Mouse (Mus musculus): ENCODE results near the gene Plppr5. TPM values are rescaled to one million over a fixed set of nuclear protein-coding genes. Genes with fewer than 3 reads are reported as not detected.

Gene Plppr5
- total and polyA plus RNA-seq, 3 experiments: not detected

DNA sequence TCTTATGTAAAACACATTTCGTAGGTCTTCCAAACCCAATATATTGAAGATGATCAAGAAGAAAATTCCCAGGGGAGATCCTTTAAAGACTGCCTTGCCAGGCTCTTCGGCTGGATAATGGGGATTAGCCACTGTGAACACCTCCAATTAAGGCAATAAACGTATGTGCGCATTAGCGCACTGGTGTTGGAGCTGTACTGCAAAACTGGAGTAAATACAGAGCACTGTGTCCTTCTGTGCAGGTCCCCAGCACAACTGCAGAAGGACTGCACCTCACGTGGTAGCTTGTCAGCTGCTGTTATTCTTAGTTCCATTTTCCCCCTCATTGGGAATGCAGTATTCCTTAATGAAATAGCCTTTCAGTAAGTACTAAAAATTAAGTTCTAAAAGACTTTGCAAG is 110.0 kb downstream of the Plppr5 start:
- no peak for TF ChIP-seq CTCF (IDR thresholded peaks at IDR 0.05 in 2 of 3, conservative IDR thresholded peaks at IDR 0.05 in 1 of 3; ENCODE audit: control insufficient read depth in 1 of 3, insufficient read depth in 1 of 3, low read depth in 2 of 3, low read length in 3 of 3, poor library complexity in 1 of 3, severe bottlenecking in 1 of 3)
- no peak for TF ChIP-seq MYB (IDR thresholded peaks at IDR 0.05; ENCODE audit: low read depth, low read length)
- no peak for TF ChIP-seq MAZ (IDR thresholded peaks at IDR 0.05; ENCODE audit: low read depth, low read length)
- no peak for TF ChIP-seq UBTF (IDR thresholded peaks at IDR 0.05; ENCODE audit: borderline replicate concordance, insufficient read depth, low read depth, low read length)
- no peak for TF ChIP-seq TBP (IDR thresholded peaks at IDR 0.05; ENCODE audit: low read depth, low read length)
- no peak for TF ChIP-seq NELFE (IDR thresholded peaks at IDR 0.05; ENCODE audit: low read depth, low read length)
- no peak for TF ChIP-seq GATA1 (IDR thresholded peaks at IDR 0.05; ENCODE audit: low read depth, low read length)
- TF ChIP-seq KAT2A (conservative IDR thresholded peaks at IDR 0.05; ENCODE audit: low read depth, low read length): no peak
- TF ChIP-seq BHLHE40 (IDR thresholded peaks at IDR 0.05; ENCODE audit: borderline replicate concordance, low read depth, low read length): no peak
- no peak for TF ChIP-seq CHD2 (IDR thresholded peaks at IDR 0.05; ENCODE audit: low read length)
- TF ChIP-seq EP300 (IDR thresholded peaks at IDR 0.05; ENCODE audit: low read depth in 1 of 2, low read length in 2 of 2): no peak
- no peak for TF ChIP-seq GABPA (IDR thresholded peaks at IDR 0.05; ENCODE audit: low read depth, low read length)
- no peak for TF ChIP-seq USF1 (IDR thresholded peaks at IDR 0.05; ENCODE audit: low read depth, low read length)
- no peak for TF ChIP-seq SMC3 (IDR thresholded peaks at IDR 0.05; ENCODE audit: low read depth, low read length)
- no peak for TF ChIP-seq CHD1 (IDR thresholded peaks at IDR 0.05; ENCODE audit: low read depth, low read length)
- TF ChIP-seq POLR2AphosphoS5 (IDR thresholded peaks at IDR 0.05; ENCODE audit: borderline replicate concordance, low read depth, low read length): no peak
- TF ChIP-seq NRF1 (IDR thresholded peaks at IDR 0.05; ENCODE audit: insufficient read depth, low read depth, low read length, poor library complexity, severe bottlenecking): no peak
- no peak for TF ChIP-seq MAX (IDR thresholded peaks at IDR 0.05; ENCODE audit: low read length)
- no peak for TF ChIP-seq RAD21 (IDR thresholded peaks at IDR 0.05; ENCODE audit: low read depth, low read length)
- TF ChIP-seq ZNF384 (IDR thresholded peaks at IDR 0.05; ENCODE audit: low read depth, low read length): no peak
- Histone ChIP-seq H3K79me2 (ENCODE audit: control insufficient read depth, insufficient read depth, low read length, poor library complexity) (no peaks in the 10 kb centered on the region), H3K36me3 (ENCODE audit: control insufficient read depth in 1 of 2, insufficient read depth in 2 of 2, low read length in 2 of 2) (no peaks in the 10 kb centered on the region), H3K9ac (ENCODE audit: control insufficient read depth, low read depth, low read length, poor library complexity, severe bottlenecking) (no peak overlapping the region), H3K9me3 (replicated peaks; ENCODE audit: insufficient read depth, low read length) (no peaks in the 10 kb centered on the region), H3K27ac (ENCODE audit: control insufficient read depth, low read depth, low read length) (no peak overlapping the region), H3K4me1 (ENCODE audit: control insufficient read depth in 1 of 2, insufficient read depth in 2 of 2, low read length in 2 of 2) (no peaks in the 10 kb centered on the region), H3K4me3 (ENCODE audit: control insufficient read depth in 1 of 2, insufficient read depth in 1 of 2, low read depth in 2 of 2, low read length in 2 of 2) (no peak overlapping the region), H3K27me3 (ENCODE audit: control insufficient read depth in 1 of 2, insufficient read depth in 2 of 2, low read length in 2 of 2) (no peaks in the 10 kb centered on the region)
- DNase-seq (ENCODE audit: low read depth, low spot score): no peak

DNA sequence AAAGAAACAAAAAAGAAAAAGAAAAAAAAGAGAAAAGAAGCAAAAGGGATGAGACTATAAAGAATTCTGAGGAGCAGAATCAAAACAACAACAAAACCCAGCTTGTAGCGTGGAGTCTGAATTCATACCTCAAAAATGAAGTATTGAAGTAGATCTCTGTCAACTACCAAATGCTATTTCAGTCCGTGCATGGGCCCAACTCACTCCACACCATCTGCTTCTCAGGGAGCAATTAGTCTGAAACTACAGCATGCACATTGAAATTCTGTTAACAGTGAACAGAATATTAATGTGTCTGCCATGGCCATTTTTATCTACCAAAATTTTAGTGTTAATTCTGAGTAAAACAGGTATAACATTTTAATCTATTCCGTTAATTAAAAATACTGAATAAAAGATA is 111.4 kb downstream of the Plppr5 start:
- Histone ChIP-seq H3K9ac (ENCODE audit: control insufficient read depth, low read depth, low read length, poor library complexity, severe bottlenecking) (no peak overlapping the region), H3K79me2 (ENCODE audit: control insufficient read depth, insufficient read depth, low read length, poor library complexity) (no peaks in the 10 kb centered on the region), H3K36me3 (ENCODE audit: control insufficient read depth in 1 of 2, insufficient read depth in 2 of 2, low read length in 2 of 2) (no peaks in the 10 kb centered on the region), H3K4me3 (ENCODE audit: control insufficient read depth in 1 of 2, insufficient read depth in 1 of 2, low read depth in 2 of 2, low read length in 2 of 2) (no peak overlapping the region), H3K27ac (ENCODE audit: control insufficient read depth, low read depth, low read length) (no peak overlapping the region), H3K4me1 (ENCODE audit: control insufficient read depth in 1 of 2, insufficient read depth in 2 of 2, low read length in 2 of 2) (no peaks in the 10 kb centered on the region), H3K9me3 (replicated peaks; ENCODE audit: insufficient read depth, low read length) (no peaks in the 10 kb centered on the region), H3K27me3 (ENCODE audit: control insufficient read depth in 1 of 2, insufficient read depth in 2 of 2, low read length in 2 of 2) (no peaks in the 10 kb centered on the region)
- no peak for DNase-seq (ENCODE audit: low read depth, low spot score)
- TF ChIP-seq MAX (IDR thresholded peaks at IDR 0.05; ENCODE audit: low read length) (no peak), ZMIZ1 (IDR thresholded peaks at IDR 0.05; ENCODE audit: low read depth, low read length) (no peak), ETS1 (IDR thresholded peaks at IDR 0.05; ENCODE audit: low read depth, low read length) (no peak), ZKSCAN1 (IDR thresholded peaks at IDR 0.05; ENCODE audit: low read depth, low read length) (no peak), RAD21 (IDR thresholded peaks at IDR 0.05; ENCODE audit: low read depth, low read length) (no peak), ZNF384 (IDR thresholded peaks at IDR 0.05; ENCODE audit: low read depth, low read length) (no peak), ZC3H11A (IDR thresholded peaks at IDR 0.05; ENCODE audit: low read depth, low read length) (no peak), TCF12 (IDR thresholded peaks at IDR 0.05; ENCODE audit: low read depth, low read length) (no peak), MAZ (IDR thresholded peaks at IDR 0.05; ENCODE audit: low read depth, low read length) (no peak), EP300 (IDR thresholded peaks at IDR 0.05; ENCODE audit: low read depth in 1 of 2, low read length in 2 of 2) (no peak), MYC (IDR thresholded peaks at IDR 0.05; ENCODE audit: low read depth, low read length) (no peak), POLR2AphosphoS2 (IDR thresholded peaks at IDR 0.05; ENCODE audit: low read length) (no peak), RCOR1 (IDR thresholded peaks at IDR 0.05; ENCODE audit: low read depth, low read length) (no peak), JUND (IDR thresholded peaks at IDR 0.05; ENCODE audit: low read depth, low read length) (no peak), CHD2 (IDR thresholded peaks at IDR 0.05; ENCODE audit: low read length) (no peak), TBP (IDR thresholded peaks at IDR 0.05; ENCODE audit: low read depth, low read length) (no peak), UBTF (IDR thresholded peaks at IDR 0.05; ENCODE audit: borderline replicate concordance, insufficient read depth, low read depth, low read length) (no peak), HCFC1 (IDR thresholded peaks at IDR 0.05; ENCODE audit: low read depth, low read length) (no peak), NRF1 (IDR thresholded peaks at IDR 0.05; ENCODE audit: insufficient read depth, low read depth, low read length, poor library complexity, severe bottlenecking) (no peak)

Data from MEL (cell line).